Mouse (Mus musculus) left cerebral cortex, postnatal 4 days (tissue): ENCODE data around the gene Pdcd6. TPM values are rescaled to one million over a fixed set of nuclear protein-coding genes. Genes with fewer than 3 reads are reported as not detected.
A peak's percentile ranks its signal among the peaks of the same experiment; 100 is the strongest.

Experiments
- DNase-seq: peaks from one replicate; pipeline ENCODE4 v3.0.0-alpha.2; 2022
- intact Hi-C: fragments of 180-260 bp; cut with DNase I; formaldehyde crosslinking; loops from one replicate; pipeline ENCODE4 v1.15.1; 2025
- total RNA-seq, 2 experiments: library from RNA; stranded (reverse); gene quantifications; 2 replicates each; pipeline ENCODE4 v1.2.3; 2021

Pdcd6 gene
- total RNA-seq: 10 to 100 TPM; 67.6 to 70.7 TPM

DNA sequence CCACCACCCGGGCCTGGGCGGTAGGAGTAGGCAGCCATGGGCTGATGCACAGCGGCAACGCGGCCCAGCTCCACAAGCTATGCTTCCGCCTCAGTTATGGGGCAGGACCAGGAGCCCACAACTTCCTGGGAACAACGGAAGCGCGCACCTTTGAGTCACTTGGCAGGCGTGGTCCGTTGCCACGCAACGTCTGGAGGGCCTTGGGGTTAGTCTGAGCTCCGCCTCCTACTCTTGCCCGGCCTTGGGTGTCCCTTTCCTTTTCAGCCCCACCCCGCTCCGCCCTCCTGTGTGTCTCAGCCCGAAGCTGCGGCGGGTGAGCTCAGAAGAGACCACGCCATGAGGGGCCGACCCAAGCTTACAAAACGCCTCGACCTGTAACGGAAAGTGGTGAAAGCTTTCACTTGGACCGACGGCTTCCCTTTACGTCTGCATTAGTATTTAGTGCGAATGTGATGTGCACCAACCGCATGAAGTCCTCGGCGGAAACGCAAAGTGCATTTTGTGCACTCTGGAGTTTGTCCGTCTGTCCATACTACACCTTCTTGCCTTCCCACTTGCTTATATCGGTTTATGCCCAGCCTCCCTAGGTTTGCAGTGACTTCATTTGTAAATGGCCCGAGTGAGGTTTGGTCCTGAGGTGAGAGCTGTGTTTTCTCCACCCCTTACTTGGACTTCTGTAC is at the start of gene Pdcd6:
Pdcd6 (minus strand) TSS at position 411 of the 680 bp plus-strand sequence.
- DNase-seq: peak; percentile 86
- intact Hi-C loops: no loop called here

DNA sequence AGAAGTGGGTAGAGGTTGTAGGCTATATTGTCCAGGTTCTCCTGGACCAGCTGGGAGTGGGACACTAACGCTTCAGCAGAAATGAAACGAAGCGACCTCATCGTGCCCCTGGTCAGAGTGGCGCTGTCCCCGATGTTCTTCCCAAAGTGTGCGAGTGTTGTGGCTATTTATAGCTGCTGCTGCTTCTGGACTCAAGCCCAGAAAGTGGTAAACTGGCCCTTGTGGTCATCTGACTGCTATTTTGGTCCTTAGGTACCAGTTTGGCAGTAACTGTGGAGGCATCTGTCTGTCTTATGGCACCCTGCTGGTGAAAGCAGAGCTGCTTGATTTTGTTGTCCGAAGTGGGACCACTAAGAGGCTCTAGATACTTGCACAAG is 46.5 kb upstream of the Pdcd6 start, which contains the start of gene Lrrc14b:
Lrrc14b (minus strand) TSS at position 147 of the 377 bp plus-strand sequence.
- intact Hi-C loops: no loop called here
- DNase-seq: no peak

DNA sequence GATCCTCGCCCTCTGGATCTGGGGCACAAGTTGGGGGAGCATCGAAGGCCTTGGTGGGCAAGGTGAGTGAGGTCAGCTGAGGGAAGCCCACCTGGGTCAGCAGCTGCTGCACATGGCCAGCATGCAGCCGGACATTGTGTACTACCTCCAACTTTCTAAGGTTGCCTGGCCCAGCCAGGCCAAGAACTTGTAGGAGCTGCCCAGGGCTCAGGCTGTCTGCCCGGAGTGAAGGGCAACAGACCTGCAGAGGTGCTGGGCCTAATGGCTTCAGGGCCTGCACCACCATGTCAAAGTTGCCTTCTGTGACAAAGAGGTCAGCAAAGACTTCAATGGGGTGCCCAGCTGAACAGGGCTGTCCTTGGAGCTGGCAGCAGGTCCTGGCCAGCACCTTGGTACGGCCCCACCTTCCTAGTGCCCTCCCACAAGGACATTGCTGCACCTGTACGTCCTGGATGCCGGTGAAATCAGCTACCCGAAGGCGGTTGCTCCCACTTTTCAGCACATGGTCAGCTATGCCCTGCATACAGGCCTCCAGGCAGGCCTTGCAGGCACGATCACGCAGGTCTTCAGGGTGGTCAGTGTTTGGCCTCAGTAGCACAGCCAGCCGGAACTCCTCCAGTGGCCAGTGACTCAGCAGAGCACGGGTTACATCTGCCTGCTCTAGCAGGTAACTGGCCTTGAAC is 45.9 kb upstream of the Pdcd6 start:
- intact Hi-C loops: no loop called here
- no peak for DNase-seq

DNA sequence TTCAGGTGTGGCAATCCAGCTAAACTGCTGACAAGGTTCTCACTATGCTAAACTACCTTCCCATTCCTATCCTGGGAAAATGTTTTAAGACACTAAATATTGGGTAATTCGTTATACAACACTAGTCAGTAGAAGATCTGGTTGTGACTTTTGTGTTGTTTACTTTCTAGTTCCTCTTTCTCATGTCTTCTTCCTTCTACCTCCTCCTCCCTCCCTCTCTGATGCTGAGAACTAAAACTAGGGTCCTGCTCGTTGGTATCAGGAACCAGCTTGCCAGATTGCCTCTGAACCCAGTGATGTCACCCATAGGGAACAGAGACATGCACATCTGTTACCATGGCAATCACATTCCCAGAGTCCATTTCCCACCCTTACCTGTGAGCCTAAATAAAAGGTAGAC is 44.8 kb upstream of the Pdcd6 start:
- DNase-seq: no peak
- intact Hi-C loops: no loop called here

DNA sequence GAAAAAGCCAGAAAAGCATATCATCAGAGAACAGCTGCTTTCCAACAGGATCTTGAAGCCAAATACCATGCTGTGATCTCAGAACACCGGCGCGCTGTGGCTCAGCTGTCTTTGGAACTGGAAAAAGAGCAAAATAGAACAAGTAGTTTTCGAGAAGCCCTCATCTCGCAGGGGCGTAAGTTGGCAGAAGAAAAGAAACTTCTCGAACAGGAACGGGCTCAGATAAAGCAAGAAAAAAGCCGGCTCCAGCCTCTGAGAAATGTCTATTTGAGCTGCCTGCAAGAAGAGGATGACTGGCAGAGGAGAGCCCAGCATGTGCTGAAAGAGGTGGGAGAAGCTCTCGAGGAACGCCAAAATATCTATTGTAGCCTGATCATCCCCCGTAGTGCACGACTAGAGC is 39.1 kb upstream of the Pdcd6 start:
- no peak for DNase-seq
- intact Hi-C loops: no loop called here

DNA sequence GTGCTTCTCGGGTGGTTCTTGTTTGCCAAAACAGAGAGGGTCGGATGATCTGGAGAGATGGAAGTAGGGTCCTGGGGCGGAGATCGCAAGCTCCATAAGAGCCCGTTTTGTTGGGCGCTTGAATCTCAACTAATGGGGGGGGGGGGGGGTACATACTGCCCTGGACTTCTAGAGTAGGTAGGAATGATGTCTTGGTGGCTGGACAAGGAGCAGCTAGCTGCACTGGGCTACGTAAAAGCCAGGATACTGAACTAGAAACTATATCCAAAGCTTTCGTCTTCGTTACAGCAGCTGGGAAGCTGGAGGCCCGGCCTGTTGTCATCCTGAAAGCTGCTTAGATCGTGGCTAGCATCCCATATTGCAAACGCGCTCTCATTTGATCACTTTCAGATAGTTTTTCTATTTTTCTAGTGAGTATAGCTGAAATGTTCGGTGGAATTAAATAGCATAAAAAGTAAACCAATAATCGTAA is 33.1 kb upstream of the Pdcd6 start:
- peak; percentile 10 for DNase-seq
- intact Hi-C loops: no loop called here

DNA sequence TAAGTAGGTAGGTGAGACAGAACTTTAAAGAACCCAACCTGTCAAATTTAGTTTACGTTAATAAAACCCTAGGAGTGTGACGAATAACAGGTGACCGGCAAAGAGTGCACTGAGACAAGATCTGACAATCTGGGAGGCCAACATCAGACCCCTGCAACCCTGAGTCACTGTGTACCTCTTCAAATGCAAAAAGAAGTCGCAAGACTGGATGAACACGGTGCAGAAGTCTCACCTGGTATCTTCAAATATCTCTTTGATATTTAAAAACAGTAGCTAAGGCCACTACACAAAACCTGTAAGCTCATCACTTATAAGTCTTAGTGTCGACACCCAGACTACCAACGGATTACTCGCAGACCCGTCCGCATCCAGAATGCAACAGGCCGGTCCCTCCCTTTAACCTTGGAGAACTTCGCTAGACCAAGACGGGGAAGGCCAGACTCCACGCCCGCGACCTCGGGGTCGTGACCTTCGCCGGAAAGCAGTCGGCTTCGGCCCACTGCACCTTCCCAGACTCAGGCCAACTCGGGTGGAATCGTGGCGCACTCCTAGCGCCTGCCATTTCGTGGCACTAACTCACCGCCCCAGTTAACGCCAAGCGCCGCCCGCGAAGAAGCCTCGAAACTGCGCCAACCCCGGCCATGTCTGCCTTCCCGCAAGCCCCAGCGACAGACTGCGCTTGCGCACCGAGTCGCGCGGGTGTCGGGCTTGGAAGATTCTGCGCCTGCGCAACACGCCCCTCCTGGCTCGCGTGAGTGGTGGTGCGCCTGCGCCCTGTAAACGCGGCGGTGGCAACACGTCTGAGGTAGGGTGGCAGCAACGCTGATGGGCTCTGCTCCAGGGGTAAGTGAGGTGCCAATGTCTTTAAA is 32.4 kb upstream of the Pdcd6 start, which contains the start of the genes Sdha and Ccdc127:
Sdha (minus strand) TSS at position 715 of the 869 bp plus-strand sequence.
Ccdc127 (plus strand) TSS at position 744 of the 869 bp plus-strand sequence.
- DNase-seq: peak; percentile 98
- intact Hi-C loops: no loop called here

DNA sequence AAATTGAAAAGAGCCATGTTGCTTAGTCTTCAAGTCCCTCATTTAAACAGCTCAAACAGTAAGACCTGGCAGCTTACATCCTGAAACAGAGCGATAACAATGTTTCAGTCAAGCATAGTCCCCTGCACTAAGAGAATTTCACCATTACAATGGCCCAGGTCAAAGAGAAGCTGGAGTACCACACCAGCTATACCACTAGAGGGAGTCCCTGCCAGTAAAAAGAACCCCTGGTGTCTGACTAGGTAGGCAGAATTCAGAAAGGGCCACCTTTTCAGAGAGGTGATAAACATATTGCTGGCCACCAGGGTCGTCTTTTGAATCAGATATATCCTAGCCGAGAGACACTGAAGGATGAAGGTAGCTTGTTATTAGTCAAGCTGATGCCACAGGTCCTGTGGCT is 23.7 kb upstream of the Pdcd6 start:
- intact Hi-C loops: no loop called here
- peak; percentile 12 for DNase-seq

DNA sequence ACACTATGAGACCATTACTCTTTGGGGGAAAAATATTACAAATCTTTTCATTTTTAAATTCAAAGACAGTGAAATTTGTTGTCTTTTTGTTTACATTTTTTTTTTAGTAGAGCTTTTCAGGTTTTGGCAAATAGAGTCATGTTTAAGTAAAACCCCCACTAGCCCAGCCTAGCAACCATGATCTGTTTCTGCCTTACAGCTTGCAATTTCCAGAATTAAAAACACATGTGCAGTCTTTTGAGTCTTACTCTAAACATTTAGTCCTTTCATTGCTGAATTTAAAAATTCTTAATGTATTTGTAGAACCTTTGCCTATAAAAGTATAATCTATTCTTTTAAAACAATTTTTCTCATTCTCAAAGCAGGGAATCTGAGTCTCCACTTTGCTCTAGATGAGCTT is 11.9 kb upstream of the Pdcd6 start:
- no peak for DNase-seq
- intact Hi-C loops: no loop called here

DNA sequence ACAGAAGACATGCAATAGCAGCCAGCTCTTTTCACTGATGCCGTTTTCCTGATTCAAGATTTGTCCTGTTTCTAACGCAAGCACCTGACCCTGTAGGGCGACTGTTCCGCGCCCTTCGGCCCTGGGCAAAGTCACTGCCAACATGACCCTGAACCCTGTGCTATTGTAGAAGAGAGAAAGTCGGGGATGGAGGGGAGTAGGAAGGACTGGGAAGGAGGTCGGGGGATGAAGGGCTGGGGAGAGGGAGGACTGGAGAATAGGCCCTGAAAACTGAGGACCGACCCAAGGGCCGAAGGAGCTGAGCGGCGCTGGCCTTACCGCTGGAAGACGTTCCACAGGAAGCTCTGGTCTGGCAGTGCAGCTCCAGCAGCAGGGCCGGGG is 601 bp downstream of the Pdcd6 start:
- intact Hi-C loops: no loop called here
- DNase-seq: no peak

DNA sequence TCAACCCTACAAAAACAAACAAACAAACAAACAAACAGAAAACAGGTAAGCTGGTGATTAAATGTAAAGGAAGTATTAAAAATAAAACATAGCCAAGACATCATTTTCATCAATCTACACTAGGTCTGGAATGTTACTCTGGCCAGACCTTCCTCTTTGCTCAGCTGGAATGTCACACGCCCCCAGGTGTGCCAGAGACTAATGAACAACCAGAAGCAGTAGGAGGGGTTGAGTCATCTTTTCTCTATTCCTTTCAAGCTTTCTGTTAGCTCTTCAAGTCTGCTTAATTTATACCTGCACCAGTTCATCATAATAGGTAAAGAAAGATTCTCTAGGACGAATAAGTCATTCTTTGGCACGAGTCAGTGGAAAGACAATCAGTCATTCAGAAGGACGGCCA is 994 bp downstream of the Pdcd6 start:
- intact Hi-C loops: no loop called here
- DNase-seq: no peak

DNA sequence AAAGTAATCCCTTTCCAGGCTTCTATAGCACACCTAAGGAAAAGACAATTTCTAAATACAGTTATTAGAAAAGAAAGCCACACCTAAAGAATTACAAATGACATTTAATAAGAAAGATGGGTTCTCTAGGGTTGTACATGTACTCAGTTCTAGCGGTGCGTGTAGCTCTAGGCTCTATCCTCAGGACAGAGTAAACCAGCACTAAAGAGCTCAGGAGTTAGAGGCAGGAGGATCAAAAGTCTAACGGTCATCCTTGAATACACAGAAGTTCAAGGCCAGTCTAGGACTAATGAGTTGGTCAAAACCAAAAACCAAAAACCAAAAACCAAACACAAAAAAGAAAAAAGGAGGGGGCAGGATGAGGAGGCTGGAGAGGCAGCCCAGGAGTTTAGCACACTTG is 2.8 kb downstream of the Pdcd6 start:
- intact Hi-C loops: no loop called here

DNA sequence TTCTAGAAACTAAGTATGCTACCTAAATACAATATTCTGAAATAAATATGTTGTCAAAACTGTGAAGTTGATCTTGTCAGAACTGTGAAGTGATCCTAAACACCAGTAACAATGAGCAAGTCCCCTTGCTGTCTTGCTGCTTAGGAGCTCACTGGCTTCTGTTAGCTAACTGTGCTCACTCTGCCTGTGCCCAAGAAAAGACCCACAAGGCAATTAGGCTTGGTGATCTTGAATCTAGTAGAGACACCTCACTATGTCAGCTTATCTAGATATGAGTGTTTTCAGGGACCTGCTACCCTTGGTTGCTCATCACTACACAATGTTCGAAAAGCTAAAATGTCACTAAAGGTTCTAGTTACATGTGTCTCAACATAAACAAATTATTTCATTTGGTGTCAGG is 11.6 kb downstream of the Pdcd6 start:
- no peak for DNase-seq
- intact Hi-C loops: loop anchor here (10.0 kb wide), 1 partner anchor 351 kb away; no protein-coding TSS in a partner anchor

More for the DNA sequence above, 2.8 kb downstream of the Pdcd6 start:
- DNase-seq: no peak

DNA sequence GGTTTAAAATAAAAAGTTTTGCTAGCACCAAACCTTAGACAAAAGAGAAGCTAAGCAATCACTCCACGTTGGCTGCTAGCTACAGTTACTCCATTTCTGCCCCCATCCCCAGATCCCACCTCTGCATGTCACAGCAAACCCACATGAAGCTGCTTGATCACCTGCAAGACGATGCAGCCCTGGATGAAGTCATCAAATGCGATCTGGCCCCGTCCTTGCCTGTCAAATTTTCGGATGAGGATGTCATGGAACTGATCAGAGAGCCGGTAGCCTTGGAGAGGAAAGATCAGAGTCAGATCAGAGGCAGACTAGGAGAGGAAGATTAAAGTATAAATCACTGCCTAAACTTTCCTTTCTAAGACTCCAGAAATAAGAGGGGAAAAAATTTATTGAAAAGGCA is 12.0 kb downstream of the Pdcd6 start:
- intact Hi-C loops: loop anchor here (10.0 kb wide), 1 partner anchor 351 kb away; no protein-coding TSS in a partner anchor
- no peak for DNase-seq

DNA sequence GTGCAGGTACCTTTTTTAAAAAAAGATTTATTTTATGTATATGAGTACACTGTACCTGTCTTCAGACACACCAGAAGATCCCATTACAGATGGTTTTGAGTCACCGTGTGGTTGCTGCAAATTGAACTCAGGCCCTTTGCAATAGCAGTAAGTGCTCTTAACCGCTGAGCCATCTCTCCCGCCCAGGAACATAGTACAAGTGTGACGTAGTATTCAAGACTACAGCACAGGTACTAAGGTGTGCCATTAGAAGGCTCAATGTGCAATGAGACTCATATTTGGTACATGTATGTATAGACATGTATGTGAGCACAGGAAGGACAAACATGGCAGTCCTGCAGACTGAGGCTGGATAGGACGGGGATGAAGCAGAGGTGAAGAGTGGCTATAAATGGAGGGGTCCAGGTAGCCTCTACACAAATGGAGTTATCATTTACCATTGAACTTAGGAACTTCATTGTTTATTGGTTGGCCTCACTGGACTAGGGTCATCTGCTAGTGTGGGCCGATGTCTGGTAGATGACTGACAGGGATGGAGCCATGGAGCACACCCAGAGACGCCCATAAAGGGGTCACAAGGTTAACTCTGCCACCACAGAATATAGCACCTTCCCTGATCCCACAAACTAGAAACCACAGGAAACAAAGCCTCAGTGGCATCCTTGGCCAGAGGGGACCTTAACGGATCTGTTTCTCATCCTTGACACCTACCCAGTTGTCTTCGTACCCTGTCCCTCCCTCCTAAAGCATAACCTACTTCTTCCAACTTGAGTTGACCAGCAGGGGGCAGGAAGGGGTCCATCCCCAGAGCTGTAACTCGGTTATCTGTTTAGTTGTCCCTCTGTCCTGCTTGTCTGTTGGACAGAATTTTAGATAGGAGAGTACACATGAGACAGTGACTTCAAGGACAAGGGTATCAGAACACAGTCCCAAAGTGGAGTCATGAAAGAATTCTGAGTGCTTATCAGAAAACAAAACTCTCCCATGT is 15.0 kb downstream of the Pdcd6 start:
- intact Hi-C loops: loop anchor here (5.0 to 10.0 kb wide), 2 partner anchors 205 to 348 kb away; no protein-coding TSS in a partner anchor
- DNase-seq: no peak

DNA sequence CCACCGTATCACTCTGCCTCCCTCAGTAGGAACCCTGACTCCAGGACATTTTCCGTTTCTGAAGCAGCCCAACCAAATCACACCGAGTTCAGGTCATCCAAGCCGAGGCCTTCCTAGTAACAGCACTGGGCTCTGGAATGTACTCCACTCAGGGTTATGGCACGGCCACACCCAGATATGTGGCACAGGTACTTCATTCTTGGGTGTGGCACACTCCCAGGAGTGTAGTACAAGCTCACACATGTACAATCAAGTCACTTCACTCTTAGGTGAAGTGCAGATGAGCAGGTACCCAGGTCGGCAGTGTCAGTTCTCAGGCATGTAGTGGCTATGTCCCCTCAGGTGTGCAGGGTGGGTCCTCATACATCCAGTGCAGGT is 15.8 kb downstream of the Pdcd6 start:
- intact Hi-C loops: loop anchor here (2.0 to 10.0 kb wide), 3 partner anchors 109 to 347 kb away; no protein-coding TSS in a partner anchor
- DNase-seq: no peak

DNA sequence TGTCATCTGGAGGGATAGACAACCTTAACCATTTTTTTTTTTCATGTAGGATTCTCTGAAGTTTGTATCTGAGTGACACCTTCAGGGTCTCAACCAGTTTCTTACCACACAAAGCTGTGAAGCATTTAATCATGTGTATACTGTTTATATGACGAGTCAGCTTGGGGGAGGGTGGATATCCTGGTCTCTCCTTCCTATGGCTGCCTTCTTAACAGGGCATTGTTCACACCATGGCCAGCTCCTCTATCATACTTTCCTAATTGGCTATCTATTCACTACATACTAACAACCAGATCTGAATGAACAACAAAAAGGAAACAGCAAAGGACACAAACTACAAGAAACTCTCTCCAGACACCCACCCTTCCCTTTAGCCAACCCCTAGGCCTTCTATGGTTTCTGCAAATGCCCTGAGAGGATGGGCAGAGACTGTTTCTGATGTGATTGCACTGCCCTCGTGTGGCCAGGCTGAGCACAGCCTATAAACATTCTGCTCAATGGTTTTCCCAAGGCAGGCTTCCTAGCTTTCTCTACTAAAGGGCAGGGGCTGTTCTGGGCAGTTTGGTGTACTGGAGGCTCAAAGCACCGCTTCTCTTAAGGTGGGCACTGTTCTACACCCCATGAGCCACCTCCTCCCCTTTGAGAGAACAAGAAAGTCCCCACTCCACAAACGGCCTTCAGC is 16.3 kb downstream of the Pdcd6 start:
- intact Hi-C loops: loop anchor here (2.0 to 10.0 kb wide), 3 partner anchors 108 to 346 kb away; no protein-coding TSS in a partner anchor
- peak; percentile 72 for DNase-seq

DNA sequence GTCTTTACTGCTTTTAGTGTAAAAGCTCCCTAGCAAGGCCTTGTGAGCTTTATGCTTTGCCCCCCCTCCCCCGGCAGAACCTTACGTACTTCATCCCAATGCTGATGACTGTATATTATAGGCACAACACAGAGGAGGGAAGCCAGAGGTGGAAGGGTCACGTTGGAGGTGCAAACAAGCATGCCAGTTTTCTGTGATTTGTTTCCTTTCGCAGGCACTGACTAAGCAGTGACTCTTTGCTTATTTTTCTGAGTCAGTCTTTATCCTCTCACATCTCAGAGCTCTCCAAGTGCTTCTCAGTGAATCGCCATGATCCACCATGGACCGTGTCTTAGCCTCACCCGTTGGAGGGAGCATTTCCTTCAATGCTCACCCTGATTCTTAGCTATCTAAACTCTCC is 21.0 kb downstream of the Pdcd6 start:
- intact Hi-C loops: no loop called here
- no peak for DNase-seq

DNA sequence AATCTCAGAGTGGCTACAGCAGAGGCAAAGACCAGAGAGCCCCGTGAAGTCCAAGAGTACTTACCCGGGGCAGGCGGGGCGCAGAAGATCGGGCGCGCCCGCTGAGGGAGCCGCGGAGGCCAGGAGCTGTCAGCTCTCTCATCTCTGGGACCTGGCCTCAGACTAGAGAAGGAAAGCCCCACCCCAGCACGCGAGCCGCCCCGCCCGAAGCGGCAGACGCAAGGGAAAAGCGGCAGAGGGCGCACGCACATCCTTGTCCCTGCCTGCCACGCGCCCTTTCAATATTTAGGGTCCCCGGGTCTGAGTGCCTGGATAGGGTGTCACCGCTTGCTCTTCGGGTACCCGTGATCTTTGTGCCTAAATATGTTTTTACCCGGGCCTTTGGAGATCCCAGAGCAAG is 25.2 kb downstream of the Pdcd6 start, which contains the start of gene Ahrr:
Ahrr (minus strand) TSS at position 165 of the 400 bp plus-strand sequence.
- intact Hi-C loops: no loop called here
- peak; percentile 54 for DNase-seq
